Mouse (Mus musculus): ENCODE data around the gene Gbf1.
"Not testable (repeated sequence)": the region's sequence is repeated elsewhere in the genome, so short reads cannot be mapped to it uniquely, and the experiment has no call there.

Gene Gbf1

DNA sequence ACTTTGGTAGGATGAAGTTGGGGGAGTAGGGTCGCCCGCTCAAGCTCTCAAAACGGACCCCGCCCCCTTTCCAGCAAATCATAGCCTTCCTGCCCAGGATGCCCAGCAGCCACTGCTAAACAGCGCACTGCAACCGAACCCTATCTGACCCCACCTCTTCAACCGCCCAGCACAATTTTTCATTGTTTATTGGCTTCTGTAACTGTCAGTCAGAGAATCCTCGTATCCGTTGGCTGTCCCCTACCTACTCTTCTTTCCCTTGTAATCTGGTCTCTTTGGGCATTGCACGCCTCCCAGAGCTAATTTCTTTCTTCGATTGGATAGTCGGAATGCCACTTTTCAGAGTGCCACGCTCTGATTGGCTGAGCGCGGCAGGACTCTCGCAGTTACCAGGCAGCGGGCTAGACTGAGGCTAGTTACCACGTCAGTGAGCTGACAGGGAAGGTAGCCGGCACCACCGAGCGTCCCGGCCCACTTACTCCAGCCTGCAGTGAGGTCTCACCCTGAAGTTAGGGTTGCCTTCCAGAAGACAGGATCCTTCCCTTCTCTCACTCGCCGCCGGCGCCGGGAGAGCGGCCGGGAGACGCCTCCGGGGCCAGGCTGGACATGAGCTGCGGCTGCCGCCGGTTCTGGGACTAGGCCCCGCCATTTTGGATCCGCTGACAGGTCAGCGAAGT, at the start of gene Gbf1:
Gbf1 (plus strand) TSS at position 383 of the 677 bp plus-strand sequence.
- peak; percentile 99 for DNase-seq (ENCODE audit: low spot score in 2 of 2)

DNA sequence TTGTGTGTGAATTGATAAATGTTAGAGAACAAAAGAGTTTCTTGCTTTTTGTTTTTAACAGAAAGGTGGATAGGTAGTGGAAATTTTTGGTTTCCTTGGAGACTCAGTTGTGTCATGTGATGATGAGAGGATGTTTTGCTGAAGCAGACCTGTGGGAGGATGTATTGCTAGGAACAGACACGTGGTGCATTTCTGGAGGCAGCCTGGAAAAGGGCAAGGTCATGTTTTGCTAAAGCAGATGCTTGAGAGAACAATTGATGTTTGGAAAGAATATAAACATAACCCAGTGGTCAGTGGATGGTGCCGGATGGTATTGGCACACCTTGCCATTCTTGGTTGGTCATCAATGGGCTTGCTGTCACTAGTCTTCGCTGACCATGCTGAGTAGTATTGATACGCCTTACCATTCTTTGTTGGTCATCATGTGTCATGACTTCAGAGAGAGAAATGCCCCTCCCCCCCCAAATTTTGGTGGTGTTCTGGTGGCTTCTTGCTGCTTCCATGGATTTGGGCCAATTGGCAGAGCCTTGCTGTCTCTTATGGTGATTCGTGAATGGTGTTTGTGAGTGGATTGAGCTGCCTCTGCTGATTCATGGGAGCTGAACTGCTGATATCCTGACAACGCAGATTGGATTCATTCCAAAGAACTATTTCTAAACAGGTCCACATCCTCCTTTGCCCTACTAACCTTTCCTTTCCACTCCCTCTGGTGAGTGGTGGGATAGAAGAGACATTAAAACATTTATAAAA, 48.7 kb upstream of the Gbf1 start:
- DNase-seq (ENCODE audit: low spot score in 2 of 2), result no peak

DNA sequence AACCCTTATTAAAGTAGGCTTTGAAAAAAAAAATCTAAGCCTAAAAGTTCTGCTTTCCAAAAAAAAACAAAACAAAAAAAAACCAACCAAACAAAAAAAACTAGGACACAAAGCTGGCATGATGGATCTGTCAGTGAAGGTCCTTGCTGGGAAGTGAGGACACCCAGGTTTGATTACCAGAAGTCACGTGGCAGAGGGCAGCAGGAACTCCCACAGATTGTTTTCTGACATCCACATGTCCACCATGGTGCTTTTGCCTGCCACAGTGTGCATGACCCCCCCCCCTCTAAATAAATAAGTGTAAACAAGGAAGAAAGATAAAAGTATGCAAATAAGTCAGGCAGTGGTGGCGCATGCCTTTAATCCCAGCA, 48.1 kb upstream of the Gbf1 start:
- DNase-seq (ENCODE audit: low spot score in 2 of 2), result no peak

DNA sequence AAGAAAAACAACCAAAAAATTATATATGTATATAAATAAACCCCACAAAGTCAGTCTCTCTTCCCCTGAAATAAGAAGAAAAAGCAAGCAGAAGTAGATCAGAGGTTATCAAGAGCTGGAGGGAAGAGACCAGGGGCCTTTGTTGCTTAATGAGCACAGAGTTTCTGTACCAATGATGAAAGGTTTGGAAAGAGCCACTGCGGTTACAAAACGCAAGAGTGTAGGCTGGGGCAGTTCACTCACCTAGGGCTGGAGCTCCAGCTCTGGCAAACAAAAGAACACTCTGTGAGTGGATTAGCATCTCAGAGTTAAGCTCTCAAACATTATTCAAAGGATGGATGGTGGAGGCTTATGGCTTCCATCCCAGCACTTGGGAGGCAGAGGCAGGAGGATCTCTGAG, 42.1 kb upstream of the Gbf1 start:
- no peak for DNase-seq (ENCODE audit: low spot score in 2 of 2)

DNA sequence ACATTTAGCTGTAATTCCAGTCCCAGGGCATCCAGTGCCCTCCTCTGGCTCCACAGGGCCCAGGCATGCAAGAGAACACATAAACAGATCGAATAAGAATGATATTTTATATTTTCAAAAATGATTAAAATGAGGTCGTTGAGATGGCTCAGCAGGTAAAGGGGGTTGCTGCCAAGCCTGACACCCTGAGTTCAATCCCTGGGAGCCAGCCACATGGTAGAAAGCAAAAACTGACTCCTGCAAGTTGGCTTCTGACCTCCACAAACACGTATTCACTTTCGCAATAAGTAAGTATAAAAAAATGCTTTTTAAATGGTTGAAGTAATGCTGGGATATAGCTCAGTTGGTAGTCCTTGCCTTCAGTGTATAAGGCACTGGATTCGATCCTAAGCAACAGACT, 41.5 kb upstream of the Gbf1 start:
- no peak for DNase-seq (ENCODE audit: low spot score in 2 of 2)

DNA sequence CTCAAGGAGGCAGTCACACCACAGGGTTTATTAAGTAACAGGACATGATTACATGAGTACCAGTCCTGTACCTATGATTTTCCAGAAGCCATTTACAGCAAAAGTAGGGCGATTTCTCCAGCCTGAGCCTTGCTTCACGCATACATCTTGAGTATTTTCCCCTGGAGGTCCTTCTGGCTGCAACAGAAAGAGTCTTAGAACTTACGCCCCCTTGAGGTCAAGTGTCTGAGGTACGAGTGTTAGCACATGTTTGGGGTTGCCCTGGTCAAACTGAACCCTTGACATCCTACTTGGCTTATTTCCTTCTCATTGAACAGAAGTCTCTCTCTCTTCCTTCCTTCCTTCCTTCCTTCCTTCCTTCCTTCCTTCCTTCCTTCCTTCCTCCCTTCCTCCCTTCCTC, 37.7 kb upstream of the Gbf1 start:
- DNase-seq (ENCODE audit: low spot score in 2 of 2), result no peak

DNA sequence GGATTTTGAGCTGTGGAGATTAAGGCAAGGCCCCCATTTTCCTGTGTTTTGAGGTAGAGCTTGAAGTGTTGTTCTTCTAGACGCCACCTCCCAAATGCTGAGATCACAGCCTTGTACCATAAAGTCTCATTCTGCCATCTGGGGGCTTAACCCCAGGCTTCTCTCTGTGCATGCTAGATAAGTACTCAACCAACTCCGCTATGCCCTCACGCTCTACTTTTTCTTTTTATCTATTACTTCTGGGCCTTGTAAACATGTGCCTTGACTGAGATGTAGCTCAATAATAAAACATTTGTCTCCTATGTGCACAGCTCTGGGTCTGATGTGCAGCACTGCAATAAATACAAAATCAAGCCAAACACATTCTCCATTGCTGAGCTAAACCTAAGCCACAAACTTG, 32.9 kb upstream of the Gbf1 start:
- no peak for DNase-seq (ENCODE audit: low spot score in 2 of 2)

DNA sequence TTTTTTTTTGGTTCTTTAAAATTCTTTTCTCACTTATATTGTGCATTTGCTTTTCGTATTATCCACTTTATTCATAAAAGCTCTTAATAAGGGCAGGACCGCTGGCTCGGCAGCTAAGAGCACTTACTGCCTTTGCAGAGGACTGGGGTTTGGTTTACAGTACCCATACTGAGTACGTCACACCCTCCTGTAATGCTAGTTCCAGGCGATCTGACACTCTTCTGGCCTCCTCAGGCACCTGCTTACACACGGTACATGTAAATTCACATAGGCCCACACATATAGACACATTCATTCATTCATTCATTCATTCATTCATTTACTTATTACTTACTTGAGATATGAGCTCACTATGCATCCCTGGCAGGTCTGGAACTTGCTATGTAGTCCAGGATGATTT, 31.4 kb upstream of the Gbf1 start:
- no peak for DNase-seq (ENCODE audit: low spot score in 2 of 2)

DNA sequence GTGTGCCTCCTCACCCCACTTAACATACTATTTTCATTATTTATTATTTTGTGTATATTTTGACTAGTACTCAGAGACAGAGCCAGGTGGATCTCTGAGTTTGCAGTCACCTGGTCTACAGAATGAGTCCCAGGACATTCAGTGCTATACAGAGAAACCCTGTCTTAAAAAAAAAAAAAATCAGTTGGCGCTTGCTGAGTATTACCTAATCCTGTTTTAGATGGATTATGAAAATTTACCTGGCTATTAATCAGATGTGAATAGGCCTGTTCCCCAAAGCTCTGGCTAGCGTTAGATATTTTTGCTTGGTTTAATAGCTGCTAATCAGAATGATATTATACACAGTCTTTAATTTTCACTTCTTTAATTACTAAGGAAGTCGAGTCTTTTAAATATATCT, 28.4 kb upstream of the Gbf1 start:
- no peak for DNase-seq (ENCODE audit: low spot score in 2 of 2)

DNA sequence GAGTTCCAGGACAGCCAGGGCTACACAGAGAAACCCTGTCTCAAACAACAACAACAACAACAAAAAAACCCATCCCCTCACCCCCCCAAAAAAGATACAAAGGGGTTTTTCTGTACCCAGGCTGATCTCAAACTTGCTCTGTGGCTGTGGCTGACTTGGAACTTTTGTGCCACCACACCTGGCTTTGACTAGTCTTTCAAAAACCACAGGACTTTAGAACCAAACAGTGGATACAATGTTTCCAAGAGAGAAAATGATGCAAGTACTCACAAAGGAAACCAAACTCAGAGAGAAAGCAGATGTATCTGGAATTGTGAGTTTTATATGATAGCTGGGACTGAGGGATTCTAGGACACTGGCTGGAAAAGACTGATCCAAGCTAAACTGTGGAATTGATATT, 27.7 kb upstream of the Gbf1 start:
- no peak for DNase-seq (ENCODE audit: low spot score in 2 of 2)

DNA sequence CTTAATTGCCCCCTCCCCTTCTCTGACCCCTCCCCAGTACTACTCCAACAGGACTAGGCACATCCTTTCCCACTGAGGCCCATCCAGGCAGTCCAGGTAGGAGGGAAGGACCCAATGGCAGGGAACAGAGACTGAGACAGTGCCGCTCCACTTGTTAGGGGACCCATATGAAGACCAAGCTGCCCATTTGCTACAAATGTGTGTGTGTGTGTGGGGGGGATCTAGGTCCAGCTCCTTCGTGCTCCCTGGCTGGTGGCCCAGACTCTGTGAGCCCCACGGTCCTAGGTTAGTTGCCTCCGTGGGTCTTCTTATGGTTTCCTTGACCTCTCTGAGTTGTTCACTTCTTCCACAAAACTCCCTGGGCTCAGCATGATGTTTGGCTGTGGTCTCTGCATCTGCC, 26.0 kb upstream of the Gbf1 start:
- DNase-seq (ENCODE audit: low spot score in 2 of 2), result no peak

DNA sequence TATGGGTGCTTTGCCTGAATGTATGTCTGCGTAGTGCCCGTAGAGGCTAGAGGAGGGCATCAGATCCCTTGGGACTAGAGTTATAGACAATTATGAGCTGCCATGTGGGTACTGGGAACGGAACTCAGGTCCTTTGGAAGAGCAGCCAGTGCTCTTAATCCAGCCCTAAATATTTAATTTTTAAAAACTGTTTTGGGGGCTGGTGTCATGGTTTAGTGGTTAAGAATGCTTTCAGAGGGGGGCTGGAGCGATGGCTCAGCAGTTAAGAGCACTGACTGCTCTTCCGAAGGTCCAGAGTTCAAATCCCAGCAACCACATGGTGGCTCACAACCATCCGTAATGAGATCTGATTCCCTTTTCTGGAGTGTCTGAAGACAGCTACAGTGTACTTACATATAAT, 22.6 kb upstream of the Gbf1 start:
- DNase-seq (ENCODE audit: low spot score in 2 of 2), result not testable (repeated sequence)

DNA sequence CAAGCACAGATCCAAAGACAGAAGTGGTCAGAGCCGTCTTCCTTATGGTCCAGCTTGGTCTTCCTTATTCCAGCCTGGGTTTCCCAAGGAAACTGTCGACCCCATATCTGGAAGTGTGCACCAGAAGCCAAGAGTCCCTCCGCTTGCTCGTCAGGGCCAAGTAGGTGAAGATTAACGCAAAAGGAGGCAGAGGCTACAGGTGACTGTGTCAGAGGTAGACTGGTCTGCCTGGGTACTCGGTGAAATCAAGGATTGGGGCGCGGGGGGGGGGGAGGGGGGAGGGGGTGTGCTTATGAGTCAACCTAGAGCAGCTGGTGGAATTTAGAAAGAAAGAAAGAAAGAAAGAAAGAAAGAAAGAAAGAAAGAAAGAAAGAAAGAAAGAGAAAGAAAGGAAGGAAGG, 21.0 kb upstream of the Gbf1 start:
- no peak for DNase-seq (ENCODE audit: low spot score in 2 of 2)

DNA sequence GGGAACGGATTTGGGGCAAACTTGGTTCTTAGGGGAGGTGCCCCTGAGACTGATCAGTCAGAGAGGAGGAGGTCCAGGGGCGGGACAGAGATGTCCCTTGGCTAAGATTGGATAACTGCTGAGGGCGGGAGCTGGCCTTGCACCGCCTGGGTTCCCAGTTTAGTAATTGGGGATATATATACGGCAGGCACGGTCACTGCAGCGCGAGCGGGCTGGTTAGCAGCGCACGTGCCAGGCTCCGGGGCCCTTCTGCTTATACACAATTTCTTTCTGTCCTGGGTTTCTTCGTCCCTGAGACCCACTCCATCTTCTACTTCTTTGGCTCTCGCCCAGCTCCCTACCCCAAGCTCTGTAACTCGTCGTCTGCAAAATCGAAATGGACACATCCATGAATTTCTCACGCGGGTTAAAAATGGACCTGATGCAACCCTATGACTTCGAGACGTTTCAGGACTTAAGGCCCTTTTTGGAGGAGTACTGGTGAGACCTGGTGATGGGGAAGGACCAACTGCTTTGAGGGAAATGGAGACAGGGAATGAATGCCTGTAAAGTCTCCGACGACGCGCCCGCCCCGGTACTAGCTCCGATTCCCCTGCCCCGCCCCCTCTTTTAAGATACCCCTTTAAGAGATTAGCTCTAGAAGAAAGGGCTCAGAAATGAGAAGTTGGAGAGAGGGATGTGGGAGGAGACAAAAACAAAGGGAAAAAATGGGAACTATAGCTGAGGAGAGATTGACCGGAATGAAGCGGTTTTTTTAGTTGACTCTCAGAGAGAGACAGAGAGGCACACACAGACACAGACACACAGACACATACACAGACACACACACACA, 20.4 kb upstream of the Gbf1 start, which contains the start of gene Elovl3:
Elovl3 (plus strand) TSS at position 204 of the 832 bp plus-strand sequence.
- DNase-seq (ENCODE audit: low spot score in 2 of 2), result peak; percentile 27

DNA sequence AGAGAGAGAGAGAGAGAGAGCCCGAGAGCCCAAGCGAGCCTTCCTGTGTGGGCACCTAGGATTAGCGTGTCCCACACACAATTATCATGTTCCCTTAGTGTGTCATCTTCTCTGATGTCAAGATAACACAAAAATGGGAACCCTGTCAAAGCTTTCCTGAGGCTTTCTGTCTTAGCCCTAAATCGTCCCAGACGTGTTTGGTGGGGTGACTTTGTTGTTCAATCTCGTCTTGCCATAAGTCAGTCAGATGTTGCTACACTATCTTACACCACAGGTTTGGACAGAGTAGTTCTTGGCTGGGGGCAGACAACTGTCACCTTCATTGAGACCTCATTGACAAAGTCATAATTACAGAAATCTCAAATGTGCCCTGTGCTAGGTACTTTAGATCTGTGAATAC, 19.7 kb upstream of the Gbf1 start:
- DNase-seq (ENCODE audit: low spot score in 2 of 2), result no peak

DNA sequence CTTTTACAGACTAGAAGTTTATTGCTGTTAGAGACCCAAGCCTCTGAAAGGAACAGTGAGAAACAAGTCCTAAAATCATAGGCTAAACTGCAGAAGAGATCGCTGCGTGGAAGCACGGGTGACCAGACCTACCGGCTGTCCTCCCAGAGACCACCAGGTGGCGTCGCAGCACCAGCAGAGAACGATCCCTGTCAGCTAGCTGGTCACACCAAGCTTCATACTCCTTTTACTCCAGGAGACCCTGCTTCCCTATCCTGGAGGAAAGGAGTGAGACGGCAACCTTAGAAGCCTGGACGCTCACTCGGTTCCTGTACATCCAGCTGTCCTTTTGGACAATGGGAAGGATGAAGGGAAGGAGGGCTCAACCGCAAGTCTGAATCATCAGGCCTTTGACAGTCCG, 17.0 kb upstream of the Gbf1 start:
- peak; percentile 72 to 84 for DNase-seq (ENCODE audit: low spot score in 2 of 2)

DNA sequence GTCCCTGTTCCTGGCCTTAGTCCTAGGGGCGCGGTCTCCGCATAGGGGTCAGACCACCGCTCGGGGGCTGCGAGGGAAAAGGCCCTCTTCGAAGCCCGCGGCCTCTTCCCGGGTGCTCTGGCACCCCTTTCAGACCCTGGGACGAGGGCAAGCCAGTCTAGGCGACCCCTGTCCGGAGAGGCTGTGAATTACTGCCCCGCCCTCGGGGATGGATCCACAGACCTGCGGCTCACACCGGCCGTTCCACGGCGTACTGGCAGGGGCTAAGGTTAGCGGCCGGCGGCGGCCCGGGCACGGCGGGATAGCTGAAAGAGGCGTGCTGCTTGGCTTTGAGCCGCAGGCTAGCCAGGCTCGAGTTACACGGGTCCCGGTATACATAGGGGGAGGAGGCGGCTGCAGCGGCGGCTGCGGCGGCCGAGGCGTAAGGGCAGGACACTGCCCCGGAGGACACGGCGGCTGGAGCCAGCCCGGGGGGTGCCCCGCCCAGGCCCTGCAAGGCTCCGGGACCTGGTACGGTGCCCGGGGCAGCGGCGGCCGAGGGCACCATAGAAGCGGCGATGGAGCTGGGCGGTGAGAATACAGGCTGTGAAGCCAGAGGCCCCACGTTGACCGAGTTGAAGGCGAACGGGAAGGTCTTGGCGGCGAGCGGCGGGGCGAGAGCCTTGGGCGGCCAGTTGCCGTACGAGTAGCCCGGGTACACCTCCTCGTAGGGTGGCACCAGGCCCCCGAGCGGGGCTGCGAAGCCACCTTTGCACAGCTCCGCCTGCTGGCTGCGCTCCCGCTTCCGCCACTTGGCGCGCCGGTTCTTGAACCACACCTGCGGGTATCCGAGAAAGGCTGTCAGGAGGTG, 16.3 kb upstream of the Gbf1 start:
- peak; percentile 44 to 51 for DNase-seq (ENCODE audit: low spot score in 2 of 2)

DNA sequence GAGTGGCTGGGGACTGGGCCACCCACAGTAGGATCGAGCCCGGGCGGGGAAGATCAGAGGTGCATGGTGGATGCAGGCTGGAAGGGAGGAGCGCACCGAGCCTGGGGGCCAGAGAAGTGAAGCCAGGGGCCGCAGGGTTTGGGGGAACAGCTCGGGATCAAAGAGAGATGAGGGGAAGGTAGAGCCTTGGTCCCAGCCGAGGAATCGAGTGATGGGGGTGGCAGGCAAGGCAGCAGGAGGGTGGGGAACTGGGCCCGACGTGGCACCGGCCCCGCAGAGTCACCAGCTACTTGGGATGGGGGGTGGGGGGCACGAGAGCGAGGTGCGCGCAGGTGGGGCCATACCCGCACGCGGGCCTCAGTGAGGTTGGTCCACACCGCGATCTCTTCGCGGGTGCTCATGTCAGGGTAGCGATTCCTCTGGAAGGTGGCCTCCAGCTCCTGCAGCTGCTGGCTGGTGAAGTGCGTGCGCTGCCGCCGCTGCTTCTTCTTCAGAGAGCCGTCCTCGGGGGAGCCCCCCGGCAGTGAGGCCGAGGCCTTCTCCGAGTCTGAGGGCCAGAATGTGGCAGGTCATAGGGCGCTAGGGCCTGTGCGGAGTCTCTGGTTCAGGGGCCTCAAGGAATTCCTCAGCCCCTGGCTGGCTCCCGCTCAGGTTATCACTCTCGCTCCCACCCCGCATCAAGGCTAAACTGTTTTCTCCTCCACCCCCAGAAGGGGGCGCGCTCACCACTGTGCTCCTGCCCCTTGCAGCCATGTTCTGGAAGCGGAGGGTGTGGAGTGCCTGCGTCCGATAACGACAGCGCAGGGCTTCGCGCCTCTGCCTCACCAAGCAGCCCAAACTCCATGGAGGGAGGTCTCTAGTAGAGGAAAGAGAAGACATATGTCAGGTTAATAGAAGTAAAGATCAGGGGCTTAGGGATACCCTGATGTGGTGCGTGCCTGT, 15.4 kb upstream of the Gbf1 start:
- peak; percentile 29 to 54 for DNase-seq (ENCODE audit: low spot score in 2 of 2)

DNA sequence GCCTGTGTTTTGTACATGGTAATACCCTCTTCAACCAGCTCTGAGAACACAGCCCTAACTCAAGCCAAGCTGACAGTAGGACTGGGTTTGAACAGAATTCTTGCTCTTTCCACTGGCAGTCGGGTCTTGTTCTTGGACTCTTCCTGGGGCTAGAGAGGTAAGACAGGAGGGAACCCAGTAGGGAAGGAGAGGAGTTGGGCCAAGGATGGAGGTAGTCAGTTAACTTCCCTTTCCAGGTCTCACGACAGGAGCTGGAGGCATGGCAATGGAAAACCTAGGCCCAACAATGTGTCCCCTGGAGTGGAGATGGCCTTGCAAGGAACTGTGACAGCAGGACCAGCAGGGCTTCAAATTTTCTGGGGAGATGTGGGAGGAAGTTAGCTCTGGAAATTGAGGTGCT, 12.0 kb upstream of the Gbf1 start:
- no peak for DNase-seq (ENCODE audit: low spot score in 2 of 2)

DNA sequence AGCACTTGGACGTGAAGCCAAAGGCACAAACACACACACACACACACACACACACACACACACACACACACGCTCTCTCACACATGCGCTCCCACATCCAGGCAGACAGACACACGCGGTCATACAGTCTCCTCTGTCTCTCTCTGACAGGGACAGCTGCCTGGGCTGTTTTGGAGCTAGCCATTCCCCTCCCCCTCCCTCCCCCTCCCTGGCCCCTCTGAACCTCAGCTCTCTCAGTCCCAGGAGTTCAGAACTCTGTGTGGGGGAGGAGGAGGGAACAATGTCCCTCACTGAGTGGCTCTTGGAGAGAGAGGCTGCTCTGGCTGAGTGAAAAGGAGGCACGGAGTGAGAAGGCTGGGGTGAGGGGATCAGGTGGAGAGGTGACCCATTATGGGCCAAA, 11.2 kb upstream of the Gbf1 start:
- no peak for DNase-seq (ENCODE audit: low spot score in 2 of 2)
